Mouse (Mus musculus): ENCODE measurements at regions not wholly inside any gene's neighbourhood (a gene's known extent, or its start where the extent isn't known, plus 50 kb on each side); places are given as distances from the start of the nearest gene placed in this dataset.

- Histone ChIP-seq H3K4me3 (no peak overlapping the region), H3K4me1 (peaks cover 14% of the 10 kb centered on the region; the same call in 1 of the 2 replicates), H3K9me3 (no peaks in the 10 kb centered on the region), H3K36me3 (no peaks in the 10 kb centered on the region), H3K27me3 (ENCODE audit: insufficient read depth, poor library complexity, severe bottlenecking) (peaks cover 92% of the 10 kb centered on the region), H3K27ac (no peak overlapping the region)
- DNase-seq (ENCODE audit: low spot score) = no peak
- 71% methylated on average over 5 of the region's 5 CpGs for WGBS
These were observed 250.0 kb upstream of the Prok2 start for GRCm38 (mm10) chr6:99976144-99976543.

GRCm38 (mm10) chr6:99975486-99975885, 249.3 kb upstream of the Prok2 start:
- H3K4me3 ChIP-seq = no peak overlapping the region
- DNase-seq (ENCODE audit: low spot score) = no peak
- peaks cover 11% of the 10 kb centered on the region; the same call in 1 of the 2 replicates for H3K4me1 ChIP-seq
- no peaks in the 10 kb centered on the region for H3K9me3 ChIP-seq
- 85% methylated on average over 7 of the region's 7 CpGs for WGBS
- H3K27ac ChIP-seq = no peak overlapping the region
- H3K27me3 ChIP-seq (ENCODE audit: insufficient read depth, poor library complexity, severe bottlenecking) = peaks cover 92% of the 10 kb centered on the region
- no peaks in the 10 kb centered on the region for H3K36me3 ChIP-seq

GRCm38 (mm10) chr6:99974464-99974863, 248.3 kb upstream of the Prok2 start:
- WGBS = 81% methylated on average over 4 of the region's 4 CpGs

GRCm38 (mm10) chr6:99971376-99971775, 245.2 kb upstream of the Prok2 start:
- Histone ChIP-seq H3K4me3 (no peak overlapping the region), H3K4me1 (peaks cover 9% of the 10 kb centered on the region; the same call in 1 of the 2 replicates), H3K27me3 (ENCODE audit: insufficient read depth, poor library complexity, severe bottlenecking) (peaks cover 89% of the 10 kb centered on the region), H3K9me3 (no peaks in the 10 kb centered on the region), H3K27ac (no peak overlapping the region), H3K36me3 (no peaks in the 10 kb centered on the region)
- no peak for DNase-seq (ENCODE audit: low spot score)
- 36% methylated on average over 9 of the region's 9 CpGs for WGBS

More at GRCm38 (mm10) chr6:99974464-99974863, 248.3 kb upstream of the Prok2 start:
- Histone ChIP-seq H3K27me3 (ENCODE audit: insufficient read depth, poor library complexity, severe bottlenecking) (peaks cover 92% of the 10 kb centered on the region), H3K4me3 (no peak overlapping the region), H3K4me1 (peaks cover 11% of the 10 kb centered on the region; the same call in 1 of the 2 replicates), H3K36me3 (no peaks in the 10 kb centered on the region), H3K9me3 (no peaks in the 10 kb centered on the region), H3K27ac (no peak overlapping the region)
- DNase-seq (ENCODE audit: low spot score) = no peak

- no peak overlapping the region for H3K27ac ChIP-seq
- peaks cover 9% of the 10 kb centered on the region; the same call in 1 of the 2 replicates for H3K4me1 ChIP-seq
- H3K36me3 ChIP-seq = no peaks in the 10 kb centered on the region
- 78% methylated on average over 5 of the region's 5 CpGs for WGBS
- no peak for DNase-seq (ENCODE audit: low spot score)
- H3K27me3 ChIP-seq (ENCODE audit: insufficient read depth, poor library complexity, severe bottlenecking) = peaks cover 80% of the 10 kb centered on the region
- H3K4me3 ChIP-seq = no peak overlapping the region
- H3K9me3 ChIP-seq = no peaks in the 10 kb centered on the region
These were observed 242.7 kb upstream of the Prok2 start for GRCm38 (mm10) chr6:99968889-99969288.

- no peaks in the 10 kb centered on the region for H3K36me3 ChIP-seq
- no peak overlapping the region for H3K4me3 ChIP-seq
- H3K9me3 ChIP-seq = no peaks in the 10 kb centered on the region
- H3K4me1 ChIP-seq = peaks cover 9% of the 10 kb centered on the region; the same call in 1 of the 2 replicates
- no peak for DNase-seq (ENCODE audit: low spot score)
- H3K27ac ChIP-seq = no peak overlapping the region
- WGBS = 73% methylated on average over 6 of the region's 6 CpGs
- peaks cover 73% of the 10 kb centered on the region for H3K27me3 ChIP-seq (ENCODE audit: insufficient read depth, poor library complexity, severe bottlenecking)
These were observed 241.3 kb upstream of the Prok2 start for GRCm38 (mm10) chr6:99967465-99967864.

- peaks cover 71% of the 10 kb centered on the region for H3K27me3 ChIP-seq (ENCODE audit: insufficient read depth, poor library complexity, severe bottlenecking)
- no peak overlapping the region for H3K4me3 ChIP-seq
- no peaks in the 10 kb centered on the region for H3K36me3 ChIP-seq
- no peak overlapping the region for H3K27ac ChIP-seq
- 84% methylated on average over 3 of the region's 3 CpGs for WGBS
- no peaks in the 10 kb centered on the region for H3K9me3 ChIP-seq
- H3K4me1 ChIP-seq = peaks cover 10% of the 10 kb centered on the region
- DNase-seq (ENCODE audit: low spot score) = no peak
These were observed 238.3 kb upstream of the Prok2 start for GRCm38 (mm10) chr6:99964540-99964939.

- H3K4me3 ChIP-seq = no peak overlapping the region
- WGBS = 80% methylated on average over 4 of the region's 4 CpGs
These were observed 237.8 kb upstream of the Prok2 start for GRCm38 (mm10) chr6:99964007-99964406.

GRCm38 (mm10) chr6:99959371-99959770, 233.2 kb upstream of the Prok2 start:
- H3K4me3 ChIP-seq = no peak overlapping the region
- peaks cover 72% of the 10 kb centered on the region for H3K27me3 ChIP-seq (ENCODE audit: insufficient read depth, poor library complexity, severe bottlenecking)
- no peaks in the 10 kb centered on the region for H3K36me3 ChIP-seq
- H3K4me1 ChIP-seq = peaks cover 31% of the 10 kb centered on the region
- 32% methylated on average over 4 of the region's 4 CpGs for WGBS
- no peak overlapping the region for H3K27ac ChIP-seq
- no peaks in the 10 kb centered on the region for H3K9me3 ChIP-seq
- no peak for DNase-seq (ENCODE audit: low spot score)

More at GRCm38 (mm10) chr6:99964007-99964406, 237.8 kb upstream of the Prok2 start:
- no peaks in the 10 kb centered on the region for H3K36me3 ChIP-seq
- DNase-seq (ENCODE audit: low spot score) = no peak
- no peak overlapping the region for H3K27ac ChIP-seq
- no peaks in the 10 kb centered on the region for H3K9me3 ChIP-seq
- H3K27me3 ChIP-seq (ENCODE audit: insufficient read depth, poor library complexity, severe bottlenecking) = peaks cover 69% of the 10 kb centered on the region
- peaks cover 13% of the 10 kb centered on the region for H3K4me1 ChIP-seq

- H3K27me3 ChIP-seq (ENCODE audit: insufficient read depth, poor library complexity, severe bottlenecking) = peaks cover 73% of the 10 kb centered on the region
- DNase-seq (ENCODE audit: low spot score) = no peak
- H3K27ac ChIP-seq = peak overlapping the region; percentile 31; the same call in 1 of the 2 replicates
These were observed 228.9 kb upstream of the Prok2 start for GRCm38 (mm10) chr6:99954832-99955830.

GRCm38 (mm10) chr6:99953980-99954776, 228.0 kb upstream of the Prok2 start:
- WGBS = 67% methylated on average over 11 of the region's 11 CpGs

More at GRCm38 (mm10) chr6:99954832-99955830, 228.9 kb upstream of the Prok2 start:
- peaks cover 29% of the 10 kb centered on the region for H3K4me1 ChIP-seq
- WGBS = 67% methylated on average over 22 of the region's 22 CpGs
- H3K9me3 ChIP-seq = no peaks in the 10 kb centered on the region
- H3K4me3 ChIP-seq = no peak overlapping the region
- no peaks in the 10 kb centered on the region for H3K36me3 ChIP-seq

GRCm38 (mm10) chr6:99950811-99951210, 224.6 kb upstream of the Prok2 start:
- no peaks in the 10 kb centered on the region for H3K9me3 ChIP-seq
- WGBS = 88% methylated on average over 8 of the region's 8 CpGs
- peaks cover 81% of the 10 kb centered on the region for H3K27me3 ChIP-seq (ENCODE audit: insufficient read depth, poor library complexity, severe bottlenecking)
- H3K36me3 ChIP-seq = no peaks in the 10 kb centered on the region
- no peak overlapping the region for H3K4me3 ChIP-seq
- H3K4me1 ChIP-seq = peaks cover 9% of the 10 kb centered on the region
- H3K27ac ChIP-seq = no peak overlapping the region
- no peak for DNase-seq (ENCODE audit: low spot score)

More at GRCm38 (mm10) chr6:99953980-99954776, 228.0 kb upstream of the Prok2 start:
- H3K9me3 ChIP-seq = no peaks in the 10 kb centered on the region
- no peak overlapping the region for H3K4me3 ChIP-seq
- H3K27me3 ChIP-seq (ENCODE audit: insufficient read depth, poor library complexity, severe bottlenecking) = peaks cover 70% of the 10 kb centered on the region
- no peak for DNase-seq (ENCODE audit: low spot score)
- peaks cover 21% of the 10 kb centered on the region for H3K4me1 ChIP-seq
- H3K36me3 ChIP-seq = no peaks in the 10 kb centered on the region
- H3K27ac ChIP-seq = no peak overlapping the region

Data from heart, embryonic 10.5 days (tissue).